Mouse (Mus musculus) olfactory bulb, adult 2 months (tissue): ENCODE data around the gene Zbtb12. TPM values are rescaled to one million over a fixed set of nuclear protein-coding genes. Genes with fewer than 3 reads are reported as not detected.
"Not testable (repeated sequence)": the region's sequence is repeated elsewhere in the genome, so short reads cannot be mapped to it uniquely, and the experiment has no call there.

Experiments used
- H3K27ac ChIP-seq: fragments of 200-500 bp; 2 replicates; pipeline ENCODE4 v1.5.1; 2012; ENCODE audit warnings: low read depth, low read length; ENCODE audit not compliant: insufficient read depth
- H3K4me1 ChIP-seq: fragments of 200-500 bp; 2 replicates; pipeline ENCODE4 v1.6.1; 2012; ENCODE audit warnings: low read length; ENCODE audit not compliant: control insufficient read depth, insufficient read depth
- H3K4me3 ChIP-seq: fragments of 200-500 bp; 2 replicates; pipeline ENCODE4 v1.5.1; 2012; ENCODE audit warnings: mild to moderate bottlenecking, low read depth, low read length, moderate library complexity; ENCODE audit not compliant: insufficient read depth
- CTCF ChIP-seq: fragments of 200-500 bp; IDR thresholded peaks from 2 replicates; pipeline ENCODE4 v1.5.1; 2012; ENCODE audit warnings: low read depth, mild to moderate bottlenecking, low read length, moderate library complexity; ENCODE audit not compliant: insufficient read depth
- POLR2A ChIP-seq: fragments of 200-500 bp; IDR thresholded peaks from 2 replicates; pipeline ENCODE4 v1.6.1; 2012; ENCODE audit warnings: mild to moderate bottlenecking, low read depth, low read length, moderate library complexity; ENCODE audit not compliant: insufficient read depth
- whole genome bisulfite sequencing: fragments of 180-500 bp; shearing (Covaris S2); methylation state at CpG from one replicate; pipeline ENCODE4 v1.1.7; 2018; 5-methylcytosine and 5-hydroxymethylcytosine counted together
- polyA plus RNA-seq: library from polyadenylated mRNA; stranded (reverse); fragments of >200 nt; gene quantifications from 2 replicates; pipeline ENCODE4 v1.2.4, GENCODE M21; 2012; ENCODE audit warnings: low replicate concordance; ENCODE audit not compliant: missing spikeins, insufficient read depth, insufficient read length

Gene Zbtb12
- polyA plus RNA-seq, 1 experiment = not detected

- peaks cover 21% of the 10 kb centered on the region for H3K4me1 ChIP-seq
- H3K27ac ChIP-seq = peak overlapping the region; percentile 87
- WGBS = 8% methylated on average over 10 of the region's 10 CpGs
- TF ChIP-seq POLR2A (no peak), CTCF (no peak)
- H3K4me3 ChIP-seq = peak overlapping the region; percentile 99
Observed at GRCm38 (mm10) chr17:34897373-34898159, 18.3 kb downstream of the Zbtb12 start.

DNA sequence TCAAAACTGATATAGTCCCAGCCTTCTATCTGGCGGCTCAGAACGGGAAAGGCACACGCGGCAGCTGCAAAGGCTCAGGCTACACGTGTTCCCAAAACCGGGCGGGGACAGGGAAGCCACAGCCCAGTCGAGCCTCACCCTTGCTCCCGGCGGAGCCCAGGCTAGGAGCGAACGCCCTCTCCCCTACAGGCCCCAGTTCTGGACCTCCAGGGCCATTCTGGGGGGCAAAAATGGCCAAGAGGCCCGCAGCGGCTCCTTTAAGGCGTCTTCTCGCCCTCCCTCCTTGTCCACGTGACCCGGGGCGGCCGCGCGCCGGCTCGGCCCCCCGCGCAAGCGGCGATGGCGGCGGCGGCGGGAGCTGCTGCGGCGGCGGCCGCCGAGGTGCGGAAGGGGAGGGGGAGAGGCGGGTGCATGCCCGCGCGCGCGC is 18.9 kb downstream of the Zbtb12 start, which contains the start of the genes C2 and Ehmt2:
Gene C2 (minus strand): TSS at position 106 of the 427 bp plus-strand sequence.
Gene Ehmt2 (plus strand): TSS at position 310 of the 427 bp plus-strand sequence.
- H3K4me1 ChIP-seq = peaks cover 21% of the 10 kb centered on the region
- peak within 1 kb of the TSS; percentile 87 for H3K27ac ChIP-seq
- H3K4me3 ChIP-seq = peak within 1 kb of the TSS; percentile 99
- WGBS = under 1% methylated on average over 43 of the region's 44 CpGs
- TF ChIP-seq POLR2A = peak; percentile 69
- TF ChIP-seq CTCF = no peak

- Histone ChIP-seq H3K4me1 (peaks cover 21% of the 10 kb centered on the region), H3K4me3 (peak overlapping the region; percentile 99), H3K27ac (no peak overlapping the region)
- TF ChIP-seq CTCF (no peak), POLR2A (no peak)
- WGBS = 0% methylated on average over 26 of the region's 47 CpGs
Observed at GRCm38 (mm10) chr17:34898706-34899052, 19.4 kb downstream of the Zbtb12 start.

- TF ChIP-seq CTCF (no peak), POLR2A (no peak)
- H3K27ac ChIP-seq = peak overlapping the region; percentile 31; the same call in 1 of the 2 replicates
- peaks cover 21% of the 10 kb centered on the region for H3K4me1 ChIP-seq
- WGBS = 1% methylated on average over 42 of the region's 45 CpGs
- peak overlapping the region; percentile 99 for H3K4me3 ChIP-seq
Observed at GRCm38 (mm10) chr17:34899053-34899889, 20.0 kb downstream of the Zbtb12 start.

- Histone ChIP-seq H3K4me3 (peak overlapping the region; percentile 99), H3K4me1 (peaks cover 21% of the 10 kb centered on the region), H3K27ac (peak overlapping the region; percentile 31; the same call in 1 of the 2 replicates)
- WGBS = under 1% methylated on average over 5 of the region's 5 CpGs
- TF ChIP-seq CTCF (no peak), POLR2A (no peak)
Observed at GRCm38 (mm10) chr17:34899890-34900243, 20.6 kb downstream of the Zbtb12 start.

GRCm38 (mm10) chr17:34900826-34901225 is 21.5 kb downstream of the Zbtb12 start:
- H3K27ac ChIP-seq, H3K4me3 ChIP-seq: not testable (repeated sequence)
- H3K4me1 ChIP-seq = peaks cover 11% of the 10 kb centered on the region

GRCm38 (mm10) chr17:34901948-34902347 is 22.7 kb downstream of the Zbtb12 start:
- H3K27ac ChIP-seq, H3K4me1 ChIP-seq, H3K4me3 ChIP-seq: not testable (repeated sequence)
- WGBS = 89% methylated on average over 9 of the region's 10 CpGs

DNA sequence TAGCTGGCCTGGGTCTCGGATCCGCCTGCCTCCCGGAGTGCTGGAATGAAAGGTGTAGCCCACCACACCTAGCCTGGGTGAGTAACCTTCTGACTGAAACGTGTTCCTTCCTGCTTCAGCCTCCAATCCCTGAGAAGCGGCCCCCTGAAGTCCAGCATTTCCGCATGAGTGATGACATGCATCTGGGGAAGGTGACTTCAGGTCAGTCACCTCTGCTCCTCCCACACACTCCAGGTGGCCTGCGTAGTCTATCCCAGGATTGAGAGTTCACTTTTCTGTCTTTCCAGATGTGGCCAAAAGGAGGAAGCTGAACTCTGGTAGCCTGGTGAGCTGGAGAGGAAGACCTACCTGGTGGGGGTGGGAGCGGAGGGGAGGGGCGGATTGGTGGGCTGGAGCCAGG is 23.6 kb downstream of the Zbtb12 start:
- 90% methylated on average over 9 of the region's 9 CpGs for whole genome bisulfite sequencing
- Histone ChIP-seq H3K27ac (no peak overlapping the region), H3K4me1 (peaks cover 3% of the 10 kb centered on the region; the same call in 1 of the 2 replicates), H3K4me3 (no peak overlapping the region)
- TF ChIP-seq POLR2A (no peak), CTCF (no peak)

DNA sequence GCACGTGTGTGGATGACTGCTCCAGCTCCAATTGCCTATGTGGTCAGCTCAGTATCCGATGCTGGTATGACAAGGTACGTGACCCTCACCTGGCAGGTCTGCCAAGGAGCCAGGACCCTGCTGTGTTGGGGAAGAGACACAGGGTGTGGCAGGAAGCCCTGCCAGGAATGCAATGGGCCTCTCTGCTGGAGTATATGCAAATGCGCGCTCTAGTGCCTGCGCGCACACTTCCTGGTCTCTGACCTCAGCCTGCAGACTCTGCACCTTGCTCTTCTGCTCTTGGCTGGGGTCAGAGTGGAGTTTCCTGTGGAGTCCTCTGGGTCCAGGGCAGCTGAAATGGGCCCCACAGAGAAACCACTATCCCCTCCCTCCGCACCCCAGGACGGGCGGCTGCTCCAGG is 31.7 kb downstream of the Zbtb12 start:
- Histone ChIP-seq H3K4me1 (0 out of 2 replicates have a peak, but pooled peaks cover 2% of the 10 kb centered on the region), H3K27ac (no peak overlapping the region), H3K4me3 (no peak overlapping the region)
- WGBS = 85% methylated on average over 10 of the region's 10 CpGs
- no peak for TF ChIP-seq CTCF
- no peak for TF ChIP-seq POLR2A
